Mouse (Mus musculus) kidney, postnatal 0 days (tissue): ENCODE measurements around the gene Hirip3. TPM values are rescaled to one million over a fixed set of nuclear protein-coding genes. Genes with fewer than 3 reads are reported as not detected.

Experiments
- ATAC-seq: fragments of 200-750 bp; cut with Nextera tagmentation; replicated peaks from 2 replicates; pipeline ENCODE4 v1.8.0; 2017; ENCODE audit warnings: low read depth, moderate number of reproducible peaks, moderate TSS enrichment, moderate library complexity; ENCODE audit not compliant: low FRiP score
- DNase-seq: peaks from one replicate; pipeline ENCODE4 v3.0.0-alpha.2; 2016; ENCODE audit warnings: low spot score
- H3K27ac ChIP-seq: fragments of 300-500 bp; sonication (generic); 2 replicates; pipeline ENCODE4 v1.5.1; 2014; ENCODE audit warnings: mild to moderate bottlenecking
- H3K27me3 ChIP-seq: fragments of 300-500 bp; sonication (generic); 2 replicates; pipeline ENCODE4 v1.6.1; 2014; ENCODE audit warnings: low read length, mixed read lengths; ENCODE audit not compliant: insufficient read depth
- H3K36me3 ChIP-seq: fragments of 300-500 bp; sonication (generic); 2 replicates; pipeline ENCODE4 v1.6.1; 2014; ENCODE audit warnings: low read length, mixed read lengths; ENCODE audit not compliant: insufficient read depth
- H3K4me1 ChIP-seq: fragments of 300-500 bp; sonication (generic); replicated peaks from 2 replicates; pipeline ENCODE4 v1.6.1; 2014; ENCODE audit warnings: antibody characterized with exemption, low read length, mixed read lengths; ENCODE audit not compliant: insufficient read depth
- H3K4me2 ChIP-seq: fragments of 300-500 bp; sonication (generic); 2 replicates; pipeline ENCODE4 v1.6.1; 2014; ENCODE audit warnings: mild to moderate bottlenecking, low read length, moderate library complexity, mixed read lengths
- H3K4me3 ChIP-seq: fragments of 300-500 bp; sonication (generic); replicated peaks from 2 replicates; pipeline ENCODE4 v1.5.1; 2014; ENCODE audit warnings: low read depth, low read length
- H3K9ac ChIP-seq: fragments of 300-500 bp; sonication (generic); 2 replicates; pipeline ENCODE4 v1.6.1; 2014; ENCODE audit warnings: low read depth, low read length
- H3K9me3 ChIP-seq: fragments of 300-500 bp; sonication (generic); replicated peaks from 2 replicates; pipeline ENCODE4 v1.6.1; 2016; ENCODE audit warnings: low read length, inconsistent platforms, mixed read lengths
- CTCF ChIP-seq: IDR thresholded peaks from 2 replicates; pipeline ENCODE4 v1.5.1; 2016; ENCODE audit warnings: antibody characterized with exemption, low read depth, mild to moderate bottlenecking, moderate library complexity
- WGBS: fragments of 180-500 bp; shearing (Covaris S2); extraction: QIAGEN DNeasy Blood & Tissue Kit; methylation state at CpG from one replicate; pipeline ENCODE4 v1.1.7; 2014; 5-methylcytosine and 5-hydroxymethylcytosine counted together
- polyA plus RNA-seq: library from polyadenylated mRNA; unstranded; fragments of >200 nt; fragmentation: Nextera tagmentation; extraction: Ambion mirVana; gene quantifications from 2 replicates; pipeline ENCODE4 v1.2.1, GENCODE M21; 2015

The Hirip3 gene
- polyA plus RNA-seq, 1 experiment from 2014 or later, result 16.3 TPM

GRCm38 (mm10) chr7:126822741-126823140, 39.0 kb upstream of the Hirip3 start:
- peaks cover 4% of the 10 kb centered on the region; the same call in 1 of the 2 replicates for H3K4me1 ChIP-seq
- no peak overlapping the region for H3K4me3 ChIP-seq
- H3K4me2 ChIP-seq, result peak overlapping the region; percentile 51
- ATAC-seq (no peak), DNase-seq (no peak)
- H3K36me3 ChIP-seq, result no peaks in the 10 kb centered on the region
- no peak overlapping the region for H3K9ac ChIP-seq
- WGBS, result 20% methylated on average over 9 of the region's 9 CpGs
- no peak overlapping the region for H3K27ac ChIP-seq
- H3K27me3 ChIP-seq, result no peaks in the 10 kb centered on the region
- H3K9me3 ChIP-seq, result no peaks in the 10 kb centered on the region
- no peak for TF ChIP-seq CTCF

- Histone ChIP-seq H3K4me2 (peak overlapping the region; percentile 51), H3K4me1 (peaks cover 4% of the 10 kb centered on the region; the same call in 1 of the 2 replicates), H3K4me3 (no peak overlapping the region), H3K27ac (no peak overlapping the region), H3K36me3 (no peaks in the 10 kb centered on the region), H3K27me3 (no peaks in the 10 kb centered on the region), H3K9me3 (no peaks in the 10 kb centered on the region), H3K9ac (no peak overlapping the region)
- 1% methylated on average over 12 of the region's 19 CpGs for WGBS
- DNase-seq, result no peak
- no peak for TF ChIP-seq CTCF
- 0 out of 2 replicates have a peak, but pooled peaks have one; percentile 9 for ATAC-seq
Observed at GRCm38 (mm10) chr7:126823202-126823711, 38.5 kb upstream of the Hirip3 start.

GRCm38 (mm10) chr7:126823940-126824339, 37.8 kb upstream of the Hirip3 start:
- no peak for DNase-seq
- H3K27ac ChIP-seq, result no peak overlapping the region
- no peaks in the 10 kb centered on the region for H3K9me3 ChIP-seq
- H3K4me2 ChIP-seq, result no peak overlapping the region
- H3K36me3 ChIP-seq, result no peaks in the 10 kb centered on the region
- WGBS, result 14% methylated on average over 10 of the region's 10 CpGs
- no peak overlapping the region for H3K9ac ChIP-seq
- H3K4me3 ChIP-seq, result no peak overlapping the region
- no peak for ATAC-seq
- no peaks in the 10 kb centered on the region for H3K27me3 ChIP-seq
- peaks cover 4% of the 10 kb centered on the region; the same call in 1 of the 2 replicates for H3K4me1 ChIP-seq
- TF ChIP-seq CTCF, result no peak

- Histone ChIP-seq H3K36me3 (no peaks in the 10 kb centered on the region), H3K4me1 (peaks cover 4% of the 10 kb centered on the region; the same call in 1 of the 2 replicates), H3K9ac (no peak overlapping the region), H3K4me3 (no peak overlapping the region), H3K9me3 (no peaks in the 10 kb centered on the region), H3K27me3 (no peaks in the 10 kb centered on the region), H3K4me2 (no peak overlapping the region), H3K27ac (no peak overlapping the region)
- ATAC-seq (no peak), DNase-seq (no peak)
- WGBS, result 21% methylated on average over 8 of the region's 8 CpGs
- no peak for TF ChIP-seq CTCF
Observed at GRCm38 (mm10) chr7:126825403-126825802, 36.4 kb upstream of the Hirip3 start.

GRCm38 (mm10) chr7:126825952-126826351, 35.8 kb upstream of the Hirip3 start:
- Histone ChIP-seq H3K27me3 (no peaks in the 10 kb centered on the region), H3K4me3 (no peak overlapping the region), H3K36me3 (no peaks in the 10 kb centered on the region), H3K9ac (no peak overlapping the region), H3K4me2 (no peak overlapping the region), H3K27ac (no peak overlapping the region), H3K4me1 (peaks cover 4% of the 10 kb centered on the region; the same call in 1 of the 2 replicates), H3K9me3 (no peaks in the 10 kb centered on the region)
- no peak for TF ChIP-seq CTCF
- DNase-seq (no peak), ATAC-seq (no peak)
- 68% methylated on average over 5 of the region's 5 CpGs for WGBS

GRCm38 (mm10) chr7:126831539-126831938, 30.2 kb upstream of the Hirip3 start, which contains the start of gene 4930451I11Rik:
4930451I11Rik (minus strand) TSS chr7:126831639.
- no peak for TF ChIP-seq CTCF
- H3K9me3 ChIP-seq, result no peaks in the 10 kb centered on the region
- ATAC-seq (no peak), DNase-seq (no peak)
- peak within 1 kb of the TSS; percentile 55 for H3K4me2 ChIP-seq
- no peaks in the 10 kb centered on the region for H3K27me3 ChIP-seq
- H3K9ac ChIP-seq, result 0 out of 2 replicates have a peak within 1 kb of the TSS, but pooled peaks have one; percentile 37
- H3K27ac ChIP-seq, result 0 out of 2 replicates have a peak within 1 kb of the TSS, but pooled peaks have one; percentile 25
- peak within 1 kb of the TSS; percentile 31; the same call in 1 of the 2 replicates for H3K4me3 ChIP-seq
- H3K36me3 ChIP-seq, result no peaks in the 10 kb centered on the region
- H3K4me1 ChIP-seq, result no peaks in the 10 kb centered on the region; the same call in 1 of the 2 replicates
- WGBS, result 56% methylated on average over 5 of the region's 5 CpGs
